Mouse (Mus musculus) embryonic facial prominence, embryonic 15.5 days (tissue): ENCODE measurements around the gene Angpt4. TPM values are rescaled to one million over a fixed set of nuclear protein-coding genes. Genes with fewer than 3 reads are reported as not detected.
A peak's percentile ranks its signal among the peaks of the same experiment; 100 is the strongest.

Source experiments
- ATAC-seq: fragments of 200-750 bp; cut with Nextera tagmentation; 2 replicates; pipeline ENCODE4 v1.8.0; 2017; ENCODE audit warnings: low read depth, moderate TSS enrichment; ENCODE audit not compliant: insufficient number of reproducible peaks, low FRiP score, low TSS enrichment
- H3K27ac ChIP-seq: fragments of 300-500 bp; sonication (generic); replicated peaks from 2 replicates; pipeline ENCODE4 v1.5.1; 2015; ENCODE audit warnings: mild to moderate bottlenecking, inconsistent platforms
- H3K27me3 ChIP-seq: fragments of 300-500 bp; sonication (generic); 2 replicates; pipeline ENCODE4 v1.6.1; 2015; ENCODE audit warnings: inconsistent platforms
- H3K36me3 ChIP-seq: fragments of 300-500 bp; sonication (generic); 2 replicates; pipeline ENCODE4 v1.6.1; 2015; ENCODE audit warnings: mild to moderate bottlenecking, inconsistent platforms
- H3K4me1 ChIP-seq: fragments of 300-500 bp; sonication (generic); 2 replicates; pipeline ENCODE4 v1.6.1; 2015; ENCODE audit warnings: inconsistent platforms
- H3K4me2 ChIP-seq: fragments of 300-500 bp; sonication (generic); replicated peaks from 2 replicates; pipeline ENCODE4 v1.6.1; 2015; ENCODE audit warnings: mild to moderate bottlenecking, inconsistent platforms
- H3K4me3 ChIP-seq: fragments of 300-500 bp; sonication (generic); replicated peaks from 2 replicates; pipeline ENCODE4 v1.5.1; 2015; ENCODE audit warnings: mild to moderate bottlenecking, inconsistent platforms
- H3K9ac ChIP-seq: fragments of 300-500 bp; sonication (generic); 2 replicates; pipeline ENCODE4 v1.6.1; 2015; ENCODE audit warnings: inconsistent platforms
- H3K9me3 ChIP-seq: fragments of 300-500 bp; sonication (generic); replicated peaks from 2 replicates; pipeline ENCODE4 v1.6.1; 2016; ENCODE audit warnings: inconsistent platforms
- WGBS: fragments of 180-500 bp; shearing (Covaris S2); methylation state at CpG from one replicate; pipeline ENCODE4 v1.1.7; 2015; 5-methylcytosine and 5-hydroxymethylcytosine counted together
- polyA plus RNA-seq: library from polyadenylated mRNA; unstranded; fragments of >200 nt; fragmentation: Nextera tagmentation; extraction: Ambion mirVana; gene quantifications from 2 replicates; pipeline ENCODE4 v1.2.1, GENCODE M21; 2015

Gene Angpt4
- polyA plus RNA-seq, 1 experiment from 2014 or later, result 1.4 TPM

DNA sequence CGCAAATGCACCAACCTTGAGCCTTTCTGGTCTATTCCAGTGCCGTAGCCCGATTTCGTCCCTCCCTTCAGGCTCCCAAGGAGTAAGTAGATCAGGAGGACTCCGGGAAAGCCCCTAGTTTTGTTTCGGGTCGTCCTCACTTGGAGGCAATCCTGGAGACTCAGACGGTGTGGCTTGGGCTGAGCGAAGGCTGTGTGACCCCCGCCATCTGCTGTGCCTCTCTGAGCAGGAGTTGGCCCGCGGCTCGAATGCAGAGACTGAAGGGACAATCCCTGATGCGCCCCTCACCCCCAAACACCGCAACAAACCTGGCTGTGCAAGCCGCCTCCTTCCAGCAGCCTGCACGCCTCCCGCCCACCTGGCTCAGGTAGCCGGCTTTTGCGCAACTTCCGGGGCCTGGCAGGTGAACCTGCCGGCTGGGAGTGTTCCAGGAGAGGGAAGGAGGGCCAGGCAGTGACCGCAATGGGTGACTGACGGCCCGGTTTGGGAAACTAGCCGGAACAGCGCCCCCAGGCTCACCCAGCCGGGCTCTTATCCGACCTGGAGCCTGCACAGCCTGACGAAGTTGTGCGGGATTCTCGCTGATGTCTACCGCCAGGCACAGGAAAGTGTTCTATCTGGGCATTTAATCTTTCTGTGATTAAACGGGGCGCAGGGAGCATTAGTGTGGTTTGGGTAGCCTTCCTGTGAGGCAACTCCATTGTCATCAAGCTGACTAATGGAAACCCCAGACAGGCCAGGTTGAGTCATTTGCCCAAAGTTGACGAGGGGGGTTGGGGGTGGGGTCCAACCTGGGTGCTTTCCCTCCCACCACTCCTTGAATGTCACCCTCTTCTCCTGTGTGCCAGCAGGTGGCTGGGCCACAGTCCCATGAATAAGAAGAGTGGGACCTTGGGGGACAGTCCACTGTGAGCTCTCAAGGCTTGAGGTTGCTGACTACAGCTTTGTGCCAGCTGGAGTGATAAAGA lies 62.9 kb downstream of the Angpt4 start:
- H3K27ac ChIP-seq, result peak overlapping the region; percentile 71
- no peaks in the 10 kb centered on the region for H3K9me3 ChIP-seq
- peak overlapping the region; percentile 36 for H3K4me3 ChIP-seq
- peaks cover 7% of the 10 kb centered on the region; the same call in 1 of the 2 replicates for H3K36me3 ChIP-seq
- H3K27me3 ChIP-seq, result peaks cover 16% of the 10 kb centered on the region; the same call in 1 of the 2 replicates
- peaks cover 57% of the 10 kb centered on the region for H3K4me1 ChIP-seq
- WGBS, result 14% methylated on average over 36 of the region's 36 CpGs
- H3K9ac ChIP-seq, result no peak overlapping the region
- peak overlapping the region; percentile 51 for H3K4me2 ChIP-seq
- no peak for ATAC-seq

- Histone ChIP-seq H3K27ac (no peak overlapping the region), H3K9me3 (no peaks in the 10 kb centered on the region), H3K9ac (no peak overlapping the region), H3K27me3 (peaks cover 16% of the 10 kb centered on the region; the same call in 1 of the 2 replicates), H3K4me1 (peaks cover 60% of the 10 kb centered on the region), H3K36me3 (no peaks in the 10 kb centered on the region), H3K4me3 (no peak overlapping the region), H3K4me2 (no peak overlapping the region)
- WGBS, result 83% methylated on average over 5 of the region's 5 CpGs
- no peak for ATAC-seq
Measured at GRCm38 (mm10) chr2:151975295-151975694, 64.3 kb downstream of the Angpt4 start.

DNA sequence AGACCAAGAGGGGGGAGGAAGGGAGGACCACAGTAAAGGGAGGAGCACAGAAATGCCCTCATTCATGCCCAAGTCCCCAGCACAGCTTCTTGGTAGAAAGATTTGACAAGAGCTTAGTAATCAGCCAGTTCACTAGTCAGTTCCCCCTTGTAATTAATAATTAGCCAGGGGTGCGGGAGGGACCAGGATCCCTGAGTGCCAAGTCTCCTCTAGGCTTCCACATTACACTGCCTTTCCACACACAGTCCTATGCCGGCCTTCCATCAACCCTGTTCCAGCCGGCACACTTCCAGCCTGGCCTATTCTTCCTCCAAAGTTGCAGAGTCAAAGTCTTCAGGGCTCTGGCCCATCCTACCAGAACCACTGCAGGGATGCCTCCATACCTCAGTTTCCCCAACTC lies 65.1 kb downstream of the Angpt4 start:
- H3K27ac ChIP-seq, result no peak overlapping the region
- no peaks in the 10 kb centered on the region for H3K9me3 ChIP-seq
- no peak overlapping the region for H3K4me3 ChIP-seq
- peaks cover 57% of the 10 kb centered on the region for H3K4me1 ChIP-seq
- peaks cover 16% of the 10 kb centered on the region; the same call in 1 of the 2 replicates for H3K27me3 ChIP-seq
- ATAC-seq, result no peak
- H3K36me3 ChIP-seq, result no peaks in the 10 kb centered on the region
- H3K9ac ChIP-seq, result no peak overlapping the region
- 73% methylated on average over 3 of the region's 3 CpGs for WGBS
- no peak overlapping the region for H3K4me2 ChIP-seq

- no peaks in the 10 kb centered on the region for H3K36me3 ChIP-seq
- no peak overlapping the region for H3K9ac ChIP-seq
- peaks cover 19% of the 10 kb centered on the region; the same call in 1 of the 2 replicates for H3K27me3 ChIP-seq
- no peak for ATAC-seq
- no peaks in the 10 kb centered on the region for H3K9me3 ChIP-seq
- no peak overlapping the region for H3K4me2 ChIP-seq
- no peak overlapping the region for H3K27ac ChIP-seq
- WGBS, result 61% methylated on average over 4 of the region's 4 CpGs
- no peak overlapping the region for H3K4me3 ChIP-seq
- H3K4me1 ChIP-seq, result peaks cover 48% of the 10 kb centered on the region
Measured at GRCm38 (mm10) chr2:151977689-151978440, 66.9 kb downstream of the Angpt4 start.

GRCm38 (mm10) chr2:151978494-151978893 lies 67.5 kb downstream of the Angpt4 start:
- H3K27ac ChIP-seq, result no peak overlapping the region

GRCm38 (mm10) chr2:151979470-151980354 lies 68.7 kb downstream of the Angpt4 start, which contains the start of gene Fam110a:
Gene Fam110a, minus strand, starts transcription at chr2:151980219.
- H3K9ac ChIP-seq, result peak within 1 kb of the TSS; percentile 66
- H3K4me3 ChIP-seq, result peak within 1 kb of the TSS; percentile 74
- no peaks in the 10 kb centered on the region for H3K9me3 ChIP-seq
- H3K27me3 ChIP-seq, result 0 out of 2 replicates have a peak, but pooled peaks cover 5% of the 10 kb centered on the region
- ATAC-seq, result peak; percentile 73
- peak within 1 kb of the TSS; percentile 84 for H3K4me2 ChIP-seq
- peak within 1 kb of the TSS; percentile 22; the same call in 1 of the 2 replicates for H3K27ac ChIP-seq
- H3K4me1 ChIP-seq, result peaks cover 35% of the 10 kb centered on the region
- WGBS, result under 1% methylated on average over 45 of the region's 46 CpGs
- no peaks in the 10 kb centered on the region for H3K36me3 ChIP-seq

More at GRCm38 (mm10) chr2:151978494-151978893, 67.5 kb downstream of the Angpt4 start:
- peaks cover 43% of the 10 kb centered on the region for H3K4me1 ChIP-seq
- 61% methylated on average over 6 of the region's 6 CpGs for WGBS
- no peak overlapping the region for H3K9ac ChIP-seq
- no peaks in the 10 kb centered on the region for H3K9me3 ChIP-seq
- peaks cover 15% of the 10 kb centered on the region; the same call in 1 of the 2 replicates for H3K27me3 ChIP-seq
- no peak for ATAC-seq
- H3K4me3 ChIP-seq, result peak overlapping the region; percentile 74; the same call in 1 of the 2 replicates
- H3K36me3 ChIP-seq, result no peaks in the 10 kb centered on the region
- H3K4me2 ChIP-seq, result peak overlapping the region; percentile 84

DNA sequence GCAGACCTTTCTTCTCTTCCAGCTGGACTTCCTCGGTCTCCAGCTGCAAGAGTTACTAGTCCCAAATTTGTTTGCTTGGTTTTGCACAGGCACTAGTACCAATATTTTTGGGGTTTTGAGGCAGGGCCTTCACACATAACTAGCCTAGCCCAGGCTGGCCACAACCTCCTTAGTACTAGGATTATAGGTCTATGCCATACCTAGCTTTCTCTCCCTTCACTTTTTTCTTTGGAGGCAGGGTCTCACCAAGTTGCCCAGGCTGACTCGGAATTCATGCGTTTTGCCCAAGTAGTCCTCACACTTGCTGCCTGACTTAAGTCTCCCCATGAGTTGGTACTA lies 69.3 kb downstream of the Angpt4 start:
- H3K4me1 ChIP-seq, result peaks cover 35% of the 10 kb centered on the region
- H3K4me2 ChIP-seq, result peak overlapping the region; percentile 84
- peak overlapping the region; percentile 74 for H3K4me3 ChIP-seq
- H3K27ac ChIP-seq, result peak overlapping the region; percentile 12; the same call in 1 of the 2 replicates
- no peak for ATAC-seq
- H3K36me3 ChIP-seq, result no peaks in the 10 kb centered on the region
- no peak overlapping the region for H3K9ac ChIP-seq
- WGBS, result 44% methylated on average over 3 of the region's 3 CpGs
- 0 out of 2 replicates have a peak, but pooled peaks cover 3% of the 10 kb centered on the region for H3K27me3 ChIP-seq
- H3K9me3 ChIP-seq, result no peaks in the 10 kb centered on the region

DNA sequence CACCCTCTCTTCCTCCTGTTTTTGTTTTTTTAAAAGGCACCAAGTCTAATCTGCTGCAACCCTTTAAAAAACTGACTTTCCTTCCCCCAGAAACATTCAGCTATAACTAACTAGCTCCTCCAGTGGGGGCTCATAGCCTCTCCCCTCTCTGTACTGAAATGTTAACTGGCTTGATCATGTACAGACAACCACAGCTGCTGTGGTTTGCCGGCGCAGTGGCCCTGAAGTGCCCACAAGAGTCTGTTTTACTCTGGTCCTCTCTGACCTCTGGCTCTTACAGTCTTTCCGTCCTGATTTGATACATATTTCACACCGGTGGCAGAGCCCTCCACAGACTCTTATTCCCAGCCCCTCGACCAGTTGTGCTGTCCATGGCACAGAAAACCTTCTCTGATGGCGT lies 70.3 kb downstream of the Angpt4 start:
- ATAC-seq, result no peak
- Histone ChIP-seq H3K27me3 (0 out of 2 replicates have a peak, but pooled peaks cover 3% of the 10 kb centered on the region), H3K4me2 (no peak overlapping the region), H3K36me3 (no peaks in the 10 kb centered on the region), H3K4me3 (no peak overlapping the region), H3K4me1 (peaks cover 35% of the 10 kb centered on the region), H3K27ac (no peak overlapping the region), H3K9me3 (no peaks in the 10 kb centered on the region), H3K9ac (no peak overlapping the region)
- WGBS, result 58% methylated on average over 6 of the region's 6 CpGs

GRCm38 (mm10) chr2:151982476-151982875 lies 71.5 kb downstream of the Angpt4 start:
- no peak overlapping the region for H3K4me2 ChIP-seq
- no peak overlapping the region for H3K9ac ChIP-seq
- H3K4me1 ChIP-seq, result peaks cover 34% of the 10 kb centered on the region
- no peak overlapping the region for H3K4me3 ChIP-seq
- H3K27ac ChIP-seq, result no peak overlapping the region
- 0 out of 2 replicates have a peak, but pooled peaks cover 3% of the 10 kb centered on the region for H3K27me3 ChIP-seq
- no peaks in the 10 kb centered on the region for H3K36me3 ChIP-seq
- no peaks in the 10 kb centered on the region for H3K9me3 ChIP-seq
- ATAC-seq, result no peak

DNA sequence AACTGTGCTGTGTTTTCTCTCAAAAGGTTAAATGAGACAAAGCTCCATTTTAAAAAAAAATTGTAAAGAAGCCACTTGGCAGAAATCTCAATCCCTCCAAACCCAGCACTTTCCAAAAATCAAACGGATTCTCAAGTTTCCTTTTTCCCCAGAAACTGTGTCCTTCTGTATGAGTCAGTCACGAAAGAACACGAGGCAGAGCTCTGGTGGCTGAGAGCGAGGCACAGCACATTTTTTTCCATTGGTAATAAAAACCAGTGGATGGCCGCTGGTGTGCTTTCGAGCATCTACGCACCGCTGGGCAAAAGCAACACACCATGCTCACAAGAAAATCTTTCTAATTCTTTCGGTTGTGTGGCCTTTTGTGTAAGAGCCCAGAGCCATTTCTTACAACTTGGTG lies 73.0 kb downstream of the Angpt4 start:
- Histone ChIP-seq H3K4me3 (no peak overlapping the region), H3K4me1 (peaks cover 18% of the 10 kb centered on the region), H3K9ac (no peak overlapping the region), H3K4me2 (no peak overlapping the region), H3K27me3 (0 out of 2 replicates have a peak, but pooled peaks cover 3% of the 10 kb centered on the region), H3K27ac (peak overlapping the region; percentile 44; the same call in 1 of the 2 replicates), H3K9me3 (no peaks in the 10 kb centered on the region), H3K36me3 (no peaks in the 10 kb centered on the region)
- ATAC-seq, result no peak
- WGBS, result 38% methylated on average over 9 of the region's 9 CpGs
